Mouse (Mus musculus) thymus, adult 2 months (tissue): ENCODE measurements around the gene Meis1.

Experiments used
- CTCF ChIP-seq: fragments of 200-500 bp; IDR thresholded peaks from 2 replicates; pipeline ENCODE4 v1.5.1; 2012; ENCODE audit warnings: mild to moderate bottlenecking, control low read depth, low read length, moderate library complexity, borderline replicate concordance; ENCODE audit not compliant: control insufficient read depth, poor library complexity, insufficient read depth; ENCODE audit errors: extremely low read depth
- POLR2A ChIP-seq: fragments of 200-500 bp; IDR thresholded peaks from 2 replicates; pipeline ENCODE4 v1.6.1; 2012; ENCODE audit warnings: mild to moderate bottlenecking, low read length, control low read depth, moderate library complexity; ENCODE audit not compliant: control insufficient read depth, poor library complexity, insufficient read depth; ENCODE audit errors: extremely low read depth

DNA sequence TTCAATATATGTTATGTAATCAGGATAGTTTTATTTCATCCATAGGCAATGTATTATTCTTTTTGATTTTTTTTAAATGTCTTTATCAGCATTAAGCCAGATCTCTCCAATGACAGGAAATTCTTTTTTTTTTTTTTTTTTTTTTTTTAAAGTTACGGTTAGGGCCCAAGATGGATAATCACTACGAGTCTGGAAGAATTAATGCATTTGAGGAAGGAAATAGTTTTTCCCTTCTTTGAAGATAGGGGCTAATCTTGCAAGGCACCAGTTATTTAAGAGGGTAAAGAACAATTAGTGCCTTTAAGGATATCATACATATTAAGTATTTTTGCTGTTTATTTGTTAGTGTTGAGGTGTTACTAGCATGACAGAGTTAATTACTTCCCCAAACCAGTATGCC, 121.5 kb downstream of the Meis1 start:
- TF ChIP-seq CTCF (no peak), POLR2A (no peak)
